Mouse (Mus musculus): ENCODE measurements at regions not wholly inside any gene's neighbourhood (a gene's known extent, or its start where the extent isn't known, plus 50 kb on each side); places are given as distances from the start of the nearest gene placed in this dataset.
A peak's percentile ranks its signal among the peaks of the same experiment; 100 is the strongest.

DNA sequence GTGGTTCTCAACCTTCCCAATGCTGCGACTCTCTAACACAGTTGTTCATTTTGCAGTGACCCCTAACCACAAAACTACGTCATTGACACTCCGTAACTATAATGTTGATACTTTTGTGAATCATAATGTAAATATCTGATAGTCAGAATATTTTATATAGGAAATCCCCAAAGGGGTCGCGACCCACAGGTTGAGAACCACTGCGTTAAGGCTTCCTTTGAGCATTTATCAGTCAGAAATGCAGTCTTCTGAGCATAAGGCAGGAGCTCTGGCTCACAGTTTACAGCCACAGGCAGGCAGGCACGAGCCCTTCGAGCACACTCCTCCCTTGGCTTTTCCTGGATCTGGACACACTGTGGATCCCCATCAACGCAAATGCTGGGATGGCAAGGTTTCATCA is 57.0 kb downstream of the Nxnl2 start:
- no peak for DNase-seq (ENCODE audit: low spot score in 2 of 2)
- intact Hi-C loops (cut with DNase I), result no loop called here

DNA sequence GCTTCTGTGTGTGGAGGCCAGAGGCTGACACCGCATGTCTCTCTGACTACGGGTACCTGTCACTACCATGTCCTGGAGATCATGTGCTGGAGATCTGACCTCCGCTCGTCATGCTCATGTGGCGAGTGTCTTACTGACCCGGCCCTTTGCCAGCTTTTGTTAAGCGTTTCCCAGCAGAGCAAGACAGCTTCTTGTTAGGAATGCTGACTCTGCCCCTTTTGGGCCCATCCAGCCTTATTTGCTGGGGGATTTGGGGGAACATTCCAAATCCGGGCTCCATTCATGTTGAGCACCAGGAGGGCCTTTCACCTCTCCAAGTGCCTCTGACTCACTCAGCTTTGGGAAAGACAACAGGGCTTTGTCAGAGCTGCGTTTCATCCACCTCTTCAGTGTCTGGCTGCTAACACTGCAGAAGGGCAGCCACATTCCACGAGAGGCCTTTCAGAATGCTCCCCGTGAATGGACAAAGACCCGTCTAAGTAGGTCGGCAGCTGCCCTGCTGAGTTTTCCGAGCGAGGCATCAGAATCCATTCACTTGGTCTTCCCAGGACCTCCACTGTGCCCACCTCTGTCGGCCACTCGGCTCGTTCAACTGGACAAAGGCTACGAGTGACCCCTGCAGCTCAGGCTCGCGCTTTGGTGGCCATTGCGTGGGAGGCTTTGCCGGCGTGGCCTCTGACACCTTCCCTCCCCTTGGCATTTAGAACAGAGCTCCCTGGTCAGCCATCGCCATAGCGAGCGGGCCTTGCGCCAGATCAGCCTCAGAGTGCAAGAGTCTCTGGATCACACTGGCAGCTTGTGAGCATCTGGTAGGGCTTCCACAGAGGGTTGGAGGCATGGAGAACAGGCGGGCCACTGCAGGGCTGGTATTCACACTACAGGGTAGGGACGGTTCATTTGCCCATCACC is 58.3 kb downstream of the Nxnl2 start:
- DNase-seq (ENCODE audit: low spot score in 2 of 2), result no peak
- intact Hi-C loops (cut with DNase I), result no loop called here

- intact Hi-C loops (cut with DNase I), result no loop called here
- no peak for DNase-seq (ENCODE audit: low spot score in 2 of 2)
These were observed 59.0 kb downstream of the Nxnl2 start for GRCm38 (mm10) chr13:51229862-51230261.

GRCm38 (mm10) chr13:51231586-51231985 is 60.8 kb downstream of the Nxnl2 start:
- intact Hi-C loops (cut with DNase I), result no loop called here
- DNase-seq (ENCODE audit: low spot score in 2 of 2), result no peak

GRCm38 (mm10) chr13:51247378-51247777 is 76.6 kb downstream of the Nxnl2 start:
- intact Hi-C loops (cut with DNase I), result no loop called here
- DNase-seq (ENCODE audit: low spot score in 2 of 2), result no peak

DNA sequence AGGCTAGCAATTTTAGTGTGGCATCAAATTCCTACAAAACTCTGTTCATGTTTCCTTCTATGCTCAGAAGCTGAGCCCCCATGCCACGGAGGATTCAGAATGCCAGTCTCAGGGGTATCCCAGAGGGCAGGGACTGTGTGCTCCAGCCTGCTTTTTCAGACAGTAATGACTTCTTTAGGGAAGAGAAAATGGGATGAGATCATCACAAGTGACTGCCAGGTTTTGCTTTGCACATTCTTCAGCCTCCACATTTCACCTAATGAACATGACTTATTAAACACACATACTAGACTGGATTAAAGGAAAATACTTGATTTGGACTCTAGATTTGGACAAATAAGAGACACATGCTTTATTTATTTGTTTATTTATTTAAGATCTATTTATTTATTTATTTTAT is 82.5 kb downstream of the Nxnl2 start:
- intact Hi-C loops (cut with DNase I), result no loop called here
- DNase-seq (ENCODE audit: low spot score in 2 of 2), result no peak

DNA sequence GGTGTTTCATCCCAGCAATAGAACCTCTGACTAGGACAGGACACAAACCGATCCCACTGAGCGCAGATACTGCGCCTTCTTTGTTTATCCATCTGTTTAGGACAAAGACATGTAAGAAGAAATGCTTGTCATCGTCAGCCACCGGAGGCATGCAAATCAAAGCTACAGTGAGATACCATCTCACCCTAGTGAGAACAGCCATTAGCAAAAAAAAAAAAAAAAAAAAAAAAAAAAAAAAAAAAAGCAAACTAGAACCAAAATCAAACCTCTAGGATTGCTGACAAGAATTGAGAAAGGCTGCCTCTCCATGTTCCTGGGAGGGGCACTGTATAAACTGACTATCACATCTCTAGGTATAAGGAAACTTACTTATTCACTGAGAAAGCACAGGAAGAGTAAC is 84.9 kb downstream of the Nxnl2 start:
- DNase-seq (ENCODE audit: low spot score in 2 of 2), result no peak
- intact Hi-C loops (cut with DNase I), result no loop called here

DNA sequence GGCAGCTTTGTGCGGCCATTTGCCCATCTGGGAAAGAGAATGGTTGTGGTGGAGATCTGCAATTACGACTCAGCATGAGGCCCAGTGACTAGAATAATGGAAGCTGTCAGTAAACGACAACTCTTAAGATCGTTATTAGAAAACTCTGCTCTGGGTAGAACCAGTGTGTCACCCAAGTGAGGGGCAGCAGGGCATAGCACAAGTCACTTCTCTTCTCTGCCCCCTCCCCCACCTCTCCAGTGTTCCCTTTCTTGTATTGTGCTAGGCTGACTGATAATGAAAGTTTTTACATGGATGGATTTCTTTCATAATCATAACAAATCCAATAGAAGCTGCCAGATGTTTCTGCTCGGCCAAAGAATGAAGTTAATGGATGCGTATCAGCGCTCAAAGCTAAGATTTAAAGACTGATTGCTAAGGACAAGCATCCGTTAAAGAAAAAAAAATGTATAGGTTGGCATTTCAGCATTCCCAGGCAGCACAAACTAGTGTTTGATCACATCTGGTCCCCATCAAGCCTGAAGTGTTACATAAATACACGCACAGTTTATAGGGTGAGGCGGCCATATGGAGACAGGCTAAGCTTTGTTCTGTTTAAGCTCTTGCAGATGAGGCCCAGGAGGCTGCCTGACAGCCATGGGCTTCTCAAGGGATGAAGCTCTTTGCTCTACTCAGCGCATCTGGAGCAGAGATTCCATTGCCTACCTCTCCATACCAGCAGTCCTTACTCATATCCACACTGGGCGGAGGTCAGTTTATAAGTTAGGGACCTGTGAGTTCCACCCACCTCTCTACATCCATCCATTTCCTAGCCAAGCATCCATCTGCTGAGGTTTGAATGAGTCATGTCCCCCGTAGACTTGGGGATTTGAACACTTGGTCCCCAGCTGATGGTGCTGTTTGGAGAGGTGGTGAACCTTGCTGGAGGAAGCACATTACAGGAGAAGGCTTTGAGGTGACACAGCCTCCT is 88.2 kb downstream of the Nxnl2 start:
- no peak for DNase-seq (ENCODE audit: low spot score in 2 of 2)
- intact Hi-C loops (cut with DNase I), result no loop called here

DNA sequence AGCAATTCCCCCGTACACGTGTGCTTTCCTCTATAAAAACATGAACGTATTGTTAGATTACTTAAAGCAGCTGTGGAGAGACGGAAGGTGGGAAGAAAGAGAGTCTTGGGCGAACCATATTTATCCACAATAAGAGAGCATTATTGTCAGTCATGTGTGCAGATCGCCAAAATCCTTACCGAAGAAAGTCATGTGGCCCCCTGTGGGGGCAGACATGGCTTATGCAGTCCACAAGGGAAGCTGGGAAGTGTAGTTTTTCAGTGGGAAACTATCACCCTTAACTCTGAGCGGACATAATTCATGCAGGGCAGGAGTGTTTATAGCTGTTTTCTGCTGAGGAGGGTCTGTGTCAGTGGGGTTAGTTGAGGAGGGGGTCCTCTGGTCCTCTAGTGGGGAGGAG is 90.8 kb downstream of the Nxnl2 start:
- peak; percentile 52 to 76 for DNase-seq (ENCODE audit: low spot score in 2 of 2)
- intact Hi-C loops (cut with DNase I), result no loop called here

DNA sequence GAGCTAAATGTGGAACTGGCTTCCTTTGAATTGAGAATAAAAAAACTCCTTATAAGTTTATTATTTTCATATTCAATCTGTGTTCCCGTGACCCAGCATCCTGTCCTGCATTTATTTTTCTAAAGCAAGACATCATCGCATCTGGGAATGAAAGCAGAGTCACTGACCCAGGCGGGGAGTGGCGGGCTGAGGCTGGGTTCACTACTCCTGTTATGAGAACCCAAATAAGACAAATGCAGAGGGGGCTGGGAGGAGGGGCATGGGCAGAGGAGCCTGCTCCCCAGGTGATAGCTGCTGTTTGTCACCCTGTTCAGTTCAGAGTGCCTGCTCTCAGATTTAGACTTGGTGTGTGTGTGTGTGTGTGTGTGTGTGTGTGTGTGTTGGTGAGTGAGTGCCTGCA is 102.0 kb downstream of the Nxnl2 start:
- intact Hi-C loops (cut with DNase I), result no loop called here
- no peak for DNase-seq (ENCODE audit: low spot score in 2 of 2)

- no peak for DNase-seq (ENCODE audit: low spot score in 2 of 2)
- intact Hi-C loops (cut with DNase I), result no loop called here
These were observed 103.8 kb downstream of the Nxnl2 start for GRCm38 (mm10) chr13:51274639-51275038.

- intact Hi-C loops (cut with DNase I), result no loop called here
- DNase-seq (ENCODE audit: low spot score in 2 of 2), result no peak
These were observed 105.8 kb downstream of the Nxnl2 start for GRCm38 (mm10) chr13:51276601-51277000.

DNA sequence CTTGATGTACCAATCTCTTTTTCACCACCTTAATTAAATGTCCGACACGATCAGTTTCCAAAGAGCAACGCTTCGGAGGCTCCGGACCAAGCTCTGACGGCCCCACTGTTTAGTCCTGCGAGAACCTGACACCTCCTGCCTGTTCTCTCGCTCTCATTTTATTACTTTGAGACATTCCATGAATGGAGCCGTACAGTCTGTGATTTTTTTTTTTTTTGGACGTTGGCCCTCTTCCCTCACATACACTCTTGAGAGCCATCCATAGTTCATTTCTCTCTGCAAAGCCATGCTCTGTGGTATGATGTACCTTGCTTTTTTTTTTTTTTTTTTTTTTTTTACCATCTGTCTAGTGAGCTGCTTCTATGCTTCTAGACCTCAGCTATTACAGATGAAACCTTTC is 106.7 kb downstream of the Nxnl2 start:
- no peak for DNase-seq (ENCODE audit: low spot score in 2 of 2)
- intact Hi-C loops (cut with DNase I), result no loop called here

DNA sequence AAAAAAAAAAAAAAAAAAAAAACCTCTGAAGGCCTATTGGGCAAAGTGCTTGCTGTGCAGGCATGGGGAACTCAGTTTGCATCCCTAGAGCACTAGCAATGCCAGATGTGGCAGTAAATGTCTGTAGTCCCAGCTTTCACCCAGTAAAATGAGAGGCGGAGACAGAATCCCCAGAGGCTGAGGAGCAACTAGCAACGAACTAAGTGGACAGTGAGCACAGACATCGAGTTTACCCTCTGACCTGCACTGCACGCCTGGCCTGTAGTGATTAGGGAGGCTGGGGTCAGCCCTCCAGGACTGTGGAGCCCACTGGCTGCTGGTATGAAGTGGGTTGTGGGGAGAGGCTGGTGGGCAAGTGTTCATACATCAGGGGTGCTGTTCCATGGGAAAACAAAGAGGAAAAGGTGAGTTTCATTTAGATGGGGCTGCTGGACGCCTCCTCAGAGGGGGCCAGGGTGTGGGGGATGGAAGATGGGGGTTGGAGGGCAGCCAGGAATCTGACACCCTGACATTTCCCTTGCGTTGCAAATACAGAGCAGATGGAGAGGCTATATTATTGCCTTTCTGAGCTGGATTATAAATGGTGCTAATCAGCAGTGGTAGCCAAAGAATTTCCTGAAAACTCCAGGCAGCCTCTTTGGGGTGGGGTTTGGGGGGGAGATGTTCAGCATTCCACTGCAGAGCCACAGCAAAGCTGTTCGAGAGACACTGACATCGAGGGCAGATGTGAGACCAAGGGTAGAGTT is 109.0 kb downstream of the Nxnl2 start:
- no peak for DNase-seq (ENCODE audit: low spot score in 2 of 2)
- intact Hi-C loops (cut with DNase I), result no loop called here

GRCm38 (mm10) chr13:51280388-51280753 is 109.5 kb downstream of the Nxnl2 start:
- intact Hi-C loops (cut with DNase I), result no loop called here
- no peak for DNase-seq (ENCODE audit: low spot score in 2 of 2)

- intact Hi-C loops (cut with DNase I), result no loop called here
- DNase-seq (ENCODE audit: low spot score in 2 of 2), result no peak
These were observed 113.9 kb downstream of the Nxnl2 start for GRCm38 (mm10) chr13:51284679-51285078.

GRCm38 (mm10) chr13:51289442-51289841 is 118.6 kb downstream of the Nxnl2 start:
- intact Hi-C loops (cut with DNase I), result no loop called here
- DNase-seq (ENCODE audit: low spot score in 2 of 2), result peak; percentile 15 to 20

GRCm38 (mm10) chr13:51290021-51290424 is 118.4 kb upstream of the S1pr3 start:
- DNase-seq (ENCODE audit: low spot score in 2 of 2), result peak; percentile 51 to 66
- intact Hi-C loops (cut with DNase I), result loop anchor here (10.0 kb wide), 1 partner anchor 115 kb away; the partner anchor contains the start of gene S1pr3

GRCm38 (mm10) chr13:51290926-51291325 is 117.5 kb upstream of the S1pr3 start:
- intact Hi-C loops (cut with DNase I), result loop anchor here (10.0 kb wide), 1 partner anchor 114 kb away; the partner anchor contains the start of gene S1pr3
- peak; percentile 25 to 28 for DNase-seq (ENCODE audit: low spot score in 2 of 2)

DNA sequence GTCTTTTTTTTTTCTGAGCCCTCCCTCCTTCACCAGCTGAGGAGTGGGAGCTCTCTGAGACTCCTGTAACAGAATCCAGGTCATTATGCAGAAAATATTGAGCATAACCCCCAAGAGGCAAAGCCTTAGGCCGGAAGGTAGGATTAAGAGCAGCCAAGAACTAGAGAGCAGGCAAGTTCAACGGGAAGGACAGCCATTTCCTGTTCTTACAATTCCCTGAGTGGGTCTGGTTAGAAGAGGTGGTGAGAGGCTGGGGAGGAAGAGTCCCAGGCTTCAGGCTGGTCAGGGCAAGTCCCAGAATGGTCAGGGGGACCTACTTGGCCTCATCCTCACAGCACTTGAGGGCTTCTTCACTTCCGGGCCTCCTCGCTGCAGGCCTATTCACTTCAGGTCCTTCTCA is 115.4 kb upstream of the S1pr3 start:
- intact Hi-C loops (cut with DNase I), result loop anchor here (10.0 kb wide), 1 partner anchor 112 kb away; the partner anchor contains the start of gene S1pr3
- no peak for DNase-seq (ENCODE audit: low spot score in 2 of 2)

Measured in left cerebral cortex, postnatal 25 days (tissue).